Mouse (Mus musculus) limb, embryonic 14.5 days (tissue): Measurements from ENCODE around the gene Fbxo41. TPM values are rescaled to one million over a fixed set of nuclear protein-coding genes. Genes with fewer than 3 reads are reported as not detected.

ENCODE experiments used
- ATAC-seq: fragments of 200-750 bp; cut with Nextera tagmentation; 2 replicates; pipeline ENCODE4 v1.8.0; 2017; ENCODE audit warnings: low read depth, moderate number of reproducible peaks, moderate TSS enrichment; ENCODE audit not compliant: low FRiP score
- DNase-seq: peaks from one replicate; pipeline ENCODE4 v3.0.0-alpha.2; 2015; ENCODE audit warnings: low spot score
- H3K27ac ChIP-seq: fragments of 300-500 bp; sonication (generic); replicated peaks from 2 replicates; pipeline ENCODE4 v1.5.1; 2014; ENCODE audit warnings: low read depth, mild to moderate bottlenecking, low read length, moderate library complexity, mixed read lengths
- H3K27me3 ChIP-seq: fragments of 300-500 bp; sonication (generic); 2 replicates; pipeline ENCODE4 v1.6.1; 2014; ENCODE audit warnings: low read length, mixed read lengths; ENCODE audit not compliant: control insufficient read depth, insufficient read depth
- H3K36me3 ChIP-seq: fragments of 300-500 bp; sonication (generic); 2 replicates; pipeline ENCODE4 v1.6.1; 2014; ENCODE audit warnings: mild to moderate bottlenecking, low read length, moderate library complexity, mixed read lengths; ENCODE audit not compliant: control insufficient read depth, insufficient read depth
- H3K4me1 ChIP-seq: fragments of 300-500 bp; sonication (generic); 2 replicates; pipeline ENCODE4 v1.6.1; 2014; ENCODE audit warnings: antibody characterized with exemption, low read length, mixed read lengths; ENCODE audit not compliant: control insufficient read depth, insufficient read depth
- H3K4me2 ChIP-seq: fragments of 300-500 bp; sonication (generic); replicated peaks from 2 replicates; pipeline ENCODE4 v1.6.1; 2014; ENCODE audit warnings: low read depth, mild to moderate bottlenecking, low read length, moderate library complexity; ENCODE audit not compliant: severe bottlenecking
- H3K4me3 ChIP-seq: fragments of 300-500 bp; sonication (generic); replicated peaks from 2 replicates; pipeline ENCODE4 v1.5.1; 2014; ENCODE audit warnings: low read length
- H3K9ac ChIP-seq: fragments of 300-500 bp; sonication (generic); 2 replicates; pipeline ENCODE4 v1.6.1; 2014; ENCODE audit warnings: mild to moderate bottlenecking, low read depth, low read length, moderate library complexity; ENCODE audit not compliant: severe bottlenecking
- H3K9me3 ChIP-seq: fragments of 300-500 bp; sonication (generic); 2 replicates; pipeline ENCODE4 v1.6.1; 2016; ENCODE audit warnings: low read length; ENCODE audit not compliant: control insufficient read depth
- POLR2A ChIP-seq: fragments of 200-500 bp; IDR thresholded peaks from 2 replicates; pipeline ENCODE4 v1.8.0; 2012; ENCODE audit warnings: inconsistent platforms, mild to moderate bottlenecking, moderate library complexity, borderline replicate concordance; ENCODE audit not compliant: insufficient read depth, insufficient read length; ENCODE audit errors: extremely low read depth
- WGBS: fragments of 180-500 bp; shearing (Covaris S2); extraction: QIAGEN DNeasy Blood & Tissue Kit; methylation state at CpG from one replicate; pipeline ENCODE4 v1.1.7; 2014; 5-methylcytosine and 5-hydroxymethylcytosine counted together
- polyA plus RNA-seq, 2 experiments: library from polyadenylated mRNA; depleted of rRNA in 1 of 2; stranded (reverse) in 1 of 2; unstranded in 1 of 2; fragments of >200 nt; fragmentation: Nextera tagmentation in 1 of 2; extraction: Ambion mirVana in 1 of 2; gene quantifications; 2 replicates each; pipeline versions ENCODE4 v1.2.1 to v1.2.3; 2012 to 2014

Fbxo41 gene
- polyA plus RNA-seq, 2 experiments = 0.45 to 1.7 TPM

GRCm38 (mm10) chr6:85502103-85502910 lies 487 bp downstream of the Fbxo41 start:
- peak; percentile 69 for ATAC-seq
- H3K27me3 ChIP-seq = peaks cover 10% of the 10 kb centered on the region; the same call in 1 of the 2 replicates
- under 1% methylated on average over 25 of the region's 37 CpGs for WGBS
- peak overlapping the region; percentile 94 for H3K4me2 ChIP-seq
- H3K36me3 ChIP-seq = no peaks in the 10 kb centered on the region
- peaks cover 6% of the 10 kb centered on the region; the same call in 1 of the 2 replicates for H3K4me1 ChIP-seq
- DNase-seq = no peak
- no peak overlapping the region for H3K27ac ChIP-seq
- H3K9ac ChIP-seq = peak overlapping the region; percentile 71
- peak overlapping the region; percentile 67 for H3K4me3 ChIP-seq
- no peak for TF ChIP-seq POLR2A
- no peaks in the 10 kb centered on the region for H3K9me3 ChIP-seq

DNA sequence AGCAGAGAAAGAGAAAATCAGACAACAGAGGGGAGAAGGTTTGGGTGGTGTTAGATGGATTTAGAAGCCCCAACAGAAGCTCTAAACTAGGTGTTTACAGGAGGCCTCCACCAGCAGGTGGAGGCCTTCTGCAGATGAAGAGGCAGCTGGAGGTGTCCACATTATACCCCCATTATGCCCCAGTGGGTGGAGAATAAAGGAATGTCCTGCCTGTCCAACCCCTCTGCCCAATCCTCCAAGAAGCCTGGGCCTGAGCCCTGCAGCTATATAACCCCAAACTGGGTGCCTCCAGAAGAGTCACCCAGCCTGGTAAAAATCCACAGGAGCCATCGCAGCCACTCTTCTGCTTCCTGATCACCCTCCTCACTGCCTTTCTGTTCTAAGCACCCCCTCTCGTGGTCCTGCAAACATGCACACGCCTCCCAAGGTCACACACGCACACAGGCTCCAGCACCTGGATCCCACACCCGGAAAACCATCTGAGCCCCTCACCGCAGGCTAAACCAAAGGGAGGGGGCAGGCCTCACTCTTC lies 1.2 kb downstream of the Fbxo41 start:
- H3K27ac ChIP-seq = no peak overlapping the region
- H3K4me1 ChIP-seq = peaks cover 6% of the 10 kb centered on the region; the same call in 1 of the 2 replicates
- H3K27me3 ChIP-seq = peaks cover 7% of the 10 kb centered on the region; the same call in 1 of the 2 replicates
- WGBS = 12% methylated on average over 6 of the region's 6 CpGs
- DNase-seq = no peak
- no peak for ATAC-seq
- no peak for TF ChIP-seq POLR2A
- no peaks in the 10 kb centered on the region for H3K9me3 ChIP-seq
- H3K4me2 ChIP-seq = peak overlapping the region; percentile 94
- H3K36me3 ChIP-seq = no peaks in the 10 kb centered on the region
- no peak overlapping the region for H3K9ac ChIP-seq
- H3K4me3 ChIP-seq = peak overlapping the region; percentile 67

GRCm38 (mm10) chr6:85500416-85500815 lies 2.4 kb downstream of the Fbxo41 start:
- H3K27me3 ChIP-seq = peaks cover 7% of the 10 kb centered on the region; the same call in 1 of the 2 replicates

DNA sequence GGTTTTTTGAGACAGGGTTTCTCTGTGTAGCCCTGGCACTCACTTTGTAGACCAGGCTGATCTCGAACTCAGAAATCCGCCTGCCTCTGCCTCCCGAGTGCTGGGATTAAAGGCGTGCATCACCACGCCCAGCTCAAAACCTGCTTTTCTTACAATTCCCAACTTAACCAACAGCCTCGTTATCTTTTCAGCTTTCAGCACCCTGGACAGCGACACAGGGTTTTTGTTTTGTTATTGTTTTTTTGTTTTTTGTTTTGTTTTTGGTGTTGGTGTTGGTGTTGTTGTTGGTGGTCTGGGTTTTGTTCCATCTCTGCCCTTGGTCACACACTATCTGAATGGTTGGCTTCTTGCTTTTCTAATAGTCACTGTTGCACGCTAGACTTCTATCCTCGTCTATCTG lies 4.6 kb downstream of the Fbxo41 start:
- Histone ChIP-seq H3K4me1 (peaks cover 5% of the 10 kb centered on the region; the same call in 1 of the 2 replicates), H3K36me3 (no peaks in the 10 kb centered on the region), H3K9ac (no peak overlapping the region), H3K27me3 (no peaks in the 10 kb centered on the region), H3K4me3 (no peak overlapping the region), H3K27ac (no peak overlapping the region), H3K9me3 (no peaks in the 10 kb centered on the region), H3K4me2 (no peak overlapping the region)
- WGBS = 61% methylated on average over 9 of the region's 9 CpGs
- DNase-seq (no peak), ATAC-seq (no peak)
- no peak for TF ChIP-seq POLR2A

More at GRCm38 (mm10) chr6:85500416-85500815, 2.4 kb downstream of the Fbxo41 start:
- no peaks in the 10 kb centered on the region for H3K9me3 ChIP-seq
- ATAC-seq (no peak), DNase-seq (no peak)
- H3K36me3 ChIP-seq = no peaks in the 10 kb centered on the region
- TF ChIP-seq POLR2A = no peak
- WGBS = 50% methylated on average over 1 of the region's 1 CpGs
- peaks cover 6% of the 10 kb centered on the region; the same call in 1 of the 2 replicates for H3K4me1 ChIP-seq
- no peak overlapping the region for H3K4me3 ChIP-seq
- no peak overlapping the region for H3K9ac ChIP-seq
- H3K27ac ChIP-seq = no peak overlapping the region
- H3K4me2 ChIP-seq = no peak overlapping the region

GRCm38 (mm10) chr6:85496976-85497375 lies 5.8 kb downstream of the Fbxo41 start:
- Histone ChIP-seq H3K36me3 (no peaks in the 10 kb centered on the region), H3K4me2 (no peak overlapping the region), H3K9ac (no peak overlapping the region), H3K27ac (no peak overlapping the region), H3K9me3 (no peaks in the 10 kb centered on the region), H3K27me3 (no peaks in the 10 kb centered on the region), H3K4me3 (no peak overlapping the region), H3K4me1 (no peaks in the 10 kb centered on the region; the same call in 1 of the 2 replicates)
- TF ChIP-seq POLR2A = no peak
- ATAC-seq = no peak
- DNase-seq = no peak
